Mouse (Mus musculus) heart, embryonic 12.5 days (tissue): Measurements from ENCODE around the gene Ifitm10. TPM values are rescaled to one million over a fixed set of nuclear protein-coding genes. Genes with fewer than 3 reads are reported as not detected.

Experiments
- ATAC-seq: fragments of 200-750 bp; cut with Nextera tagmentation; 2 replicates; pipeline ENCODE4 v1.8.0; 2017; ENCODE audit warnings: moderate TSS enrichment, moderate library complexity; ENCODE audit not compliant: insufficient number of reproducible peaks, low FRiP score
- H3K27ac ChIP-seq: fragments of 300-500 bp; sonication (generic); 2 replicates; pipeline ENCODE4 v1.5.1; 2016; ENCODE audit warnings: mild to moderate bottlenecking, moderate library complexity; ENCODE audit not compliant: poor library complexity, severe bottlenecking
- H3K27me3 ChIP-seq: fragments of 300-500 bp; sonication (generic); replicated peaks from 2 replicates; pipeline ENCODE4 v1.6.1; 2016; ENCODE audit warnings: mild to moderate bottlenecking, moderate library complexity
- H3K36me3 ChIP-seq: fragments of 300-500 bp; sonication (generic); 2 replicates; pipeline ENCODE4 v1.6.1; 2016; ENCODE audit warnings: mild to moderate bottlenecking, moderate library complexity
- H3K4me1 ChIP-seq: fragments of 300-500 bp; sonication (generic); replicated peaks from 2 replicates; pipeline ENCODE4 v1.6.1; 2016; ENCODE audit warnings: mild to moderate bottlenecking
- H3K4me2 ChIP-seq: fragments of 300-500 bp; sonication (generic); 2 replicates; pipeline ENCODE4 v1.6.1; 2016; ENCODE audit warnings: mild to moderate bottlenecking, moderate library complexity
- H3K4me3 ChIP-seq: fragments of 300-500 bp; sonication (generic); 2 replicates; pipeline ENCODE4 v1.5.1; 2016; ENCODE audit warnings: mild to moderate bottlenecking
- H3K9ac ChIP-seq: fragments of 300-500 bp; sonication (generic); 2 replicates; pipeline ENCODE4 v1.6.1; 2016; ENCODE audit warnings: mild to moderate bottlenecking, moderate library complexity
- H3K9me3 ChIP-seq: fragments of 300-500 bp; sonication (generic); replicated peaks from 2 replicates; pipeline ENCODE4 v1.6.1; 2016; ENCODE audit warnings: mild to moderate bottlenecking, moderate library complexity
- WGBS: fragments of 180-500 bp; shearing (Covaris S2); methylation state at CpG from one replicate; pipeline ENCODE4 v1.1.7; 2016; 5-methylcytosine and 5-hydroxymethylcytosine counted together
- polyA plus RNA-seq: library from polyadenylated mRNA; unstranded; fragments of >200 nt; fragmentation: Nextera tagmentation; extraction: Ambion mirVana; gene quantifications from 2 replicates; pipeline ENCODE4 v1.2.1, GENCODE M21; 2016

The Ifitm10 gene
- polyA plus RNA-seq, 1 experiment from 2014 or later = 7.4 TPM

GRCm38 (mm10) chr7:142391108-142391507 is 17.6 kb upstream of the Ifitm10 start:
- Histone ChIP-seq H3K36me3 (no peaks in the 10 kb centered on the region), H3K9ac (no peak overlapping the region), H3K27ac (no peak overlapping the region), H3K27me3 (no peaks in the 10 kb centered on the region), H3K9me3 (no peaks in the 10 kb centered on the region), H3K4me1 (peaks cover 15% of the 10 kb centered on the region), H3K4me2 (no peak overlapping the region), H3K4me3 (no peak overlapping the region)
- no peak for ATAC-seq
- WGBS = 67% methylated on average over 3 of the region's 3 CpGs

DNA sequence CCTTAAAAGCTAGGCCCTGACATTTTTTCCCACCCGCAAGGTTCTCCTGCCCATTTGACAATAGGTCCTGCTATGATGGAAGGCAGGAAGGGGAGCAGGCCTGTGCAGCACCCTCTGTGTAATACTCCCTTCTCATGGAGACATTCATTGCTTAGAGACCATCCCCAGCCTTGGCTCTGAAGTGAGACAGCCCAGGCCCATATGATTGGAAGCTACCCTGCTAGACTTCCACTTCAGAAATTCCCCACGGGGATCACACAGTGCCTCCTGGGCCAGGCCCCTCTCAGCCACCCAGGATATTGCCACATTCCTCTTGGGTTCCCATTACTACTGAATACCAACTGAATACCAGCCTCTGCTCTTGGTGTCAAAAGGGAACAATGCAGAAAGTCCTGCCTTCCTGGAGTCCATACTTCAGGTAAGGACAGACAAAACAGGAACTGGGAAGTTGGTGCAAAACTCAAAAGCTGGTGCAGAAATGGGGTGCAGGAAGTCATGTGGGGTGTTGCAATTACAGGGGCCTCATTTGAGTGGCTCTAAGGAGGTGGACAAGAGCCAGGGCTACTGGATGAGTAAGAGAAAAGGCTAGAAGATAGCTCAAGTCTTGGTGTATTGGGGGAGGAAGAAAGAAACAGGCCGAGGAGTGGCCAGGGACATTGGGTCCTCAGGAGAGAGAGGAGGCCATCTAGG is 16.6 kb upstream of the Ifitm10 start:
- 78% methylated on average over 3 of the region's 3 CpGs for WGBS
- Histone ChIP-seq H3K4me1 (peaks cover 25% of the 10 kb centered on the region), H3K27me3 (no peaks in the 10 kb centered on the region), H3K36me3 (peaks cover 6% of the 10 kb centered on the region), H3K4me2 (no peak overlapping the region), H3K4me3 (no peak overlapping the region), H3K9me3 (no peaks in the 10 kb centered on the region), H3K9ac (no peak overlapping the region), H3K27ac (no peak overlapping the region)
- no peak for ATAC-seq

GRCm38 (mm10) chr7:142388740-142389139 is 15.2 kb upstream of the Ifitm10 start:
- no peak overlapping the region for H3K4me2 ChIP-seq
- no peaks in the 10 kb centered on the region for H3K9me3 ChIP-seq
- H3K27ac ChIP-seq = no peak overlapping the region
- peaks cover 32% of the 10 kb centered on the region for H3K4me1 ChIP-seq
- H3K27me3 ChIP-seq = no peaks in the 10 kb centered on the region
- H3K36me3 ChIP-seq = peaks cover 19% of the 10 kb centered on the region
- no peak overlapping the region for H3K9ac ChIP-seq
- no peak for ATAC-seq
- no peak overlapping the region for H3K4me3 ChIP-seq
- 85% methylated on average over 2 of the region's 2 CpGs for WGBS

- no peak for ATAC-seq
- peak overlapping the region; percentile 77 for H3K4me3 ChIP-seq
- H3K9ac ChIP-seq = no peak overlapping the region
- no peaks in the 10 kb centered on the region for H3K9me3 ChIP-seq
- H3K27ac ChIP-seq = peak overlapping the region; percentile 34; the same call in 1 of the 2 replicates
- peaks cover 31% of the 10 kb centered on the region for H3K4me1 ChIP-seq
- 97% methylated on average over 1 of the region's 1 CpGs for WGBS
- H3K36me3 ChIP-seq = peaks cover 25% of the 10 kb centered on the region
- H3K4me2 ChIP-seq = peak overlapping the region; percentile 93
- H3K27me3 ChIP-seq = no peaks in the 10 kb centered on the region
Observed at GRCm38 (mm10) chr7:142388198-142388597, 14.6 kb upstream of the Ifitm10 start.

GRCm38 (mm10) chr7:142387419-142388148 is 14.0 kb upstream of the Ifitm10 start, which contains the start of gene Ctsd:
Ctsd (minus strand) TSS chr7:142388038.
- ATAC-seq = peak; percentile 95
- under 1% methylated on average over 55 of the region's 55 CpGs for whole genome bisulfite sequencing
- H3K9ac ChIP-seq = peak within 1 kb of the TSS; percentile 86
- peak within 1 kb of the TSS; percentile 77 for H3K4me3 ChIP-seq
- peaks cover 31% of the 10 kb centered on the region for H3K36me3 ChIP-seq
- H3K4me1 ChIP-seq = peaks cover 27% of the 10 kb centered on the region
- H3K27ac ChIP-seq = peak within 1 kb of the TSS; percentile 74
- H3K9me3 ChIP-seq = no peaks in the 10 kb centered on the region
- no peaks in the 10 kb centered on the region for H3K27me3 ChIP-seq
- peak within 1 kb of the TSS; percentile 93 for H3K4me2 ChIP-seq

GRCm38 (mm10) chr7:142386621-142387201 is 13.2 kb upstream of the Ifitm10 start:
- 39% methylated on average over 6 of the region's 6 CpGs for WGBS
- Histone ChIP-seq H3K9me3 (no peaks in the 10 kb centered on the region), H3K9ac (peak overlapping the region; percentile 86), H3K27me3 (no peaks in the 10 kb centered on the region), H3K4me3 (peak overlapping the region; percentile 77), H3K4me2 (peak overlapping the region; percentile 93), H3K27ac (peak overlapping the region; percentile 74), H3K36me3 (peaks cover 40% of the 10 kb centered on the region), H3K4me1 (peaks cover 27% of the 10 kb centered on the region)
- peak; percentile 23; the same call in 1 of the 2 replicates for ATAC-seq

- peaks cover 27% of the 10 kb centered on the region for H3K4me1 ChIP-seq
- peak overlapping the region; percentile 86 for H3K9ac ChIP-seq
- 84% methylated on average over 3 of the region's 3 CpGs for whole genome bisulfite sequencing
- H3K36me3 ChIP-seq = peaks cover 48% of the 10 kb centered on the region
- no peaks in the 10 kb centered on the region for H3K27me3 ChIP-seq
- ATAC-seq = no peak
- peak overlapping the region; percentile 77 for H3K4me3 ChIP-seq
- peak overlapping the region; percentile 74 for H3K27ac ChIP-seq
- no peaks in the 10 kb centered on the region for H3K9me3 ChIP-seq
- H3K4me2 ChIP-seq = peak overlapping the region; percentile 93
Observed at GRCm38 (mm10) chr7:142385742-142386403, 12.3 kb upstream of the Ifitm10 start.

- WGBS = 78% methylated on average over 10 of the region's 10 CpGs
Observed at GRCm38 (mm10) chr7:142384306-142384705, 10.8 kb upstream of the Ifitm10 start.

DNA sequence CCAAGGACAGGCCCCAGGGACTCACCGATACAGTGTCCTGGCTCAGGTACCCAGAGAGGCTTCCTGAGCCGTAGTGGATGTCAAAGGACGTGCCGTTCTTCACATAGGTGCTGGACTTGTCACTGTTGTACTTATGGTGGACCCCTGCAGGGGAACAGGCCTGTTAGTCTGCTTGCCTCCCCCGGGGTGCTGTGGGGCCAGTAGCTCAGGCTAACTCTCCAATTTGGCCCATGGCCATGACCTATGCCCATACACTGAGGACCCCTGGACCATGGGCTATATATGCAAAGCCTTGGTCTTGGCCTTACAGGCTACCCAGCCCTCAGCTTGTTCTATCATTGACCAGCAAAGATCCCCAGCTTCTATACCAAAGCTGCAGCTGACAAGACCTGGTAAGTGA is 9.0 kb upstream of the Ifitm10 start, which contains the start of gene Gm49369:
Gm49369 (minus strand) TSS at position 101 of the 400 bp plus-strand sequence.
- ATAC-seq = no peak
- Histone ChIP-seq H3K4me3 (no peak within 1 kb of the TSS), H3K9me3 (no peaks in the 10 kb centered on the region), H3K4me2 (no peak within 1 kb of the TSS), H3K27ac (no peak within 1 kb of the TSS), H3K9ac (no peak within 1 kb of the TSS), H3K4me1 (peaks cover 37% of the 10 kb centered on the region), H3K36me3 (peaks cover 80% of the 10 kb centered on the region), H3K27me3 (no peaks in the 10 kb centered on the region)
- 94% methylated on average over 5 of the region's 5 CpGs for WGBS

More at GRCm38 (mm10) chr7:142384306-142384705, 10.8 kb upstream of the Ifitm10 start:
- H3K4me1 ChIP-seq = peaks cover 28% of the 10 kb centered on the region
- no peaks in the 10 kb centered on the region for H3K27me3 ChIP-seq
- H3K27ac ChIP-seq = no peak overlapping the region
- no peak overlapping the region for H3K4me2 ChIP-seq
- H3K9ac ChIP-seq = no peak overlapping the region
- no peaks in the 10 kb centered on the region for H3K9me3 ChIP-seq
- H3K36me3 ChIP-seq = peaks cover 64% of the 10 kb centered on the region
- H3K4me3 ChIP-seq = no peak overlapping the region
- ATAC-seq = no peak

DNA sequence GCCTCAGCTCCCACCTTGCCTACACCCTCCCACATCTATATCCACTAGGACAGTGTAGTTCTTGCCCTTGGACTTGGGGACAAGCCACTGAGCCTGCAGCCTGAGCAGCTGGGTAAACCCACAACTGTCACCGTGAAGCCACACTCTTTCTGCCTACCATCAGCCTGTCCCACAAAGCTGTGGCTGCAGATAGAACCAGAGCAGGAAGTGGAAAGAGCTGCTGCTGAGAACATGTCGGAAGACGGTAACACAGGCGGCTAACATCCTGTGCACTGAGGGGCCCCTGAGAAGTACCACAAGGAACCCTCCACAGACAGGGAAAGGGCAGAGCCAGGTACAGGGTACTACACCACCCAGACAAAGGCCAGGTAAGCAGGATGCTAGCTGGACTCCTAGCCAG is 7.6 kb upstream of the Ifitm10 start:
- Histone ChIP-seq H3K27me3 (no peaks in the 10 kb centered on the region), H3K4me2 (no peak overlapping the region), H3K36me3 (peaks cover 94% of the 10 kb centered on the region), H3K27ac (no peak overlapping the region), H3K4me3 (no peak overlapping the region), H3K4me1 (peaks cover 28% of the 10 kb centered on the region), H3K9ac (no peak overlapping the region), H3K9me3 (no peaks in the 10 kb centered on the region)
- 71% methylated on average over 4 of the region's 4 CpGs for WGBS
- no peak for ATAC-seq
